Mouse (Mus musculus): ENCODE results near the gene Gamt. TPM values are rescaled to one million over a fixed set of nuclear protein-coding genes. Genes with fewer than 3 reads are reported as not detected.
A peak's percentile ranks its signal among the peaks of the same experiment; 100 is the strongest.

Gene Gamt
- polyA plus RNA-seq, 1 experiment = 15.3 TPM

GRCm38 (mm10) chr10:80282481-80283441 is 21.9 kb upstream of the Gamt start:
- no peak for DNase-seq (ENCODE audit: low read depth)
- no peak for TF ChIP-seq CTCF (IDR thresholded peaks at IDR 0.05; ENCODE audit: borderline replicate concordance, extremely low read depth, insufficient read depth, insufficient read length)

- DNase-seq (ENCODE audit: low read depth) = peak; percentile 48
- TF ChIP-seq POLR2A (IDR thresholded peaks at IDR 0.05; ENCODE audit: borderline replicate concordance, extremely low read depth, insufficient read depth, insufficient read length, poor library complexity, severe bottlenecking) = no peak
- no peak for TF ChIP-seq CTCF (IDR thresholded peaks at IDR 0.05; ENCODE audit: borderline replicate concordance, extremely low read depth, insufficient read depth, insufficient read length)
These were observed 21.1 kb upstream of the Gamt start for GRCm38 (mm10) chr10:80281921-80282371.

- no peak for DNase-seq (ENCODE audit: low read depth)
- TF ChIP-seq CTCF (IDR thresholded peaks at IDR 0.05; ENCODE audit: borderline replicate concordance, extremely low read depth, insufficient read depth, insufficient read length) = no peak
- TF ChIP-seq POLR2A (IDR thresholded peaks at IDR 0.05; ENCODE audit: borderline replicate concordance, extremely low read depth, insufficient read depth, insufficient read length, poor library complexity, severe bottlenecking) = no peak
These were observed 20.5 kb upstream of the Gamt start for GRCm38 (mm10) chr10:80281304-80281703.

- no peak for TF ChIP-seq POLR2A (IDR thresholded peaks at IDR 0.05; ENCODE audit: borderline replicate concordance, extremely low read depth, insufficient read depth, insufficient read length, poor library complexity, severe bottlenecking)
- TF ChIP-seq CTCF (IDR thresholded peaks at IDR 0.05; ENCODE audit: borderline replicate concordance, extremely low read depth, insufficient read depth, insufficient read length) = no peak
- DNase-seq (ENCODE audit: low read depth) = no peak
These were observed 18.5 kb upstream of the Gamt start for GRCm38 (mm10) chr10:80279273-80279672.

GRCm38 (mm10) chr10:80278390-80278789 is 17.6 kb upstream of the Gamt start:
- TF ChIP-seq CTCF (IDR thresholded peaks at IDR 0.05; ENCODE audit: borderline replicate concordance, extremely low read depth, insufficient read depth, insufficient read length) (no peak), POLR2A (IDR thresholded peaks at IDR 0.05; ENCODE audit: borderline replicate concordance, extremely low read depth, insufficient read depth, insufficient read length, poor library complexity, severe bottlenecking) (no peak)
- DNase-seq (ENCODE audit: low read depth) = no peak

GRCm38 (mm10) chr10:80276238-80276637 is 15.4 kb upstream of the Gamt start:
- TF ChIP-seq POLR2A (IDR thresholded peaks at IDR 0.05; ENCODE audit: borderline replicate concordance, extremely low read depth, insufficient read depth, insufficient read length, poor library complexity, severe bottlenecking) (no peak), CTCF (IDR thresholded peaks at IDR 0.05; ENCODE audit: borderline replicate concordance, extremely low read depth, insufficient read depth, insufficient read length) (no peak)
- no peak for DNase-seq (ENCODE audit: low read depth)

GRCm38 (mm10) chr10:80273847-80274246 is 13.0 kb upstream of the Gamt start:
- DNase-seq (ENCODE audit: low read depth) = no peak
- TF ChIP-seq CTCF (IDR thresholded peaks at IDR 0.05; ENCODE audit: borderline replicate concordance, extremely low read depth, insufficient read depth, insufficient read length) (no peak), POLR2A (IDR thresholded peaks at IDR 0.05; ENCODE audit: borderline replicate concordance, extremely low read depth, insufficient read depth, insufficient read length, poor library complexity, severe bottlenecking) (no peak)

- no peak for TF ChIP-seq CTCF (IDR thresholded peaks at IDR 0.05; ENCODE audit: borderline replicate concordance, extremely low read depth, insufficient read depth, insufficient read length)
- DNase-seq (ENCODE audit: low read depth) = no peak
These were observed 11.2 kb upstream of the Gamt start for GRCm38 (mm10) chr10:80271870-80272585.

GRCm38 (mm10) chr10:80271186-80271843 is 10.5 kb upstream of the Gamt start:
- no peak for TF ChIP-seq CTCF (IDR thresholded peaks at IDR 0.05; ENCODE audit: borderline replicate concordance, extremely low read depth, insufficient read depth, insufficient read length)
- TF ChIP-seq POLR2A (IDR thresholded peaks at IDR 0.05; ENCODE audit: borderline replicate concordance, extremely low read depth, insufficient read depth, insufficient read length, poor library complexity, severe bottlenecking) = no peak
- no peak for DNase-seq (ENCODE audit: low read depth)

- TF ChIP-seq POLR2A (IDR thresholded peaks at IDR 0.05; ENCODE audit: borderline replicate concordance, extremely low read depth, insufficient read depth, insufficient read length, poor library complexity, severe bottlenecking) (no peak), CTCF (IDR thresholded peaks at IDR 0.05; ENCODE audit: borderline replicate concordance, extremely low read depth, insufficient read depth, insufficient read length) (no peak)
- no peak for DNase-seq (ENCODE audit: low read depth)
These were observed 9.9 kb upstream of the Gamt start for GRCm38 (mm10) chr10:80270734-80271181.

- no peak for DNase-seq (ENCODE audit: low read depth)
- no peak for TF ChIP-seq CTCF (IDR thresholded peaks at IDR 0.05; ENCODE audit: borderline replicate concordance, extremely low read depth, insufficient read depth, insufficient read length)
- no peak for TF ChIP-seq POLR2A (IDR thresholded peaks at IDR 0.05; ENCODE audit: borderline replicate concordance, extremely low read depth, insufficient read depth, insufficient read length, poor library complexity, severe bottlenecking)
These were observed 9.3 kb upstream of the Gamt start for GRCm38 (mm10) chr10:80270099-80270498.

All from brain, embryonic 14.5 days (tissue).